Mouse (Mus musculus) monocyte, adult 5-6 weeks (primary cell): ENCODE measurements around the gene Ptpn1. TPM values are rescaled to one million over a fixed set of nuclear protein-coding genes. Genes with fewer than 3 reads are reported as not detected.
A peak's percentile ranks its signal among the peaks of the same experiment; 100 is the strongest.

Source experiments
- ATAC-seq: fragments of 153-309, 156-312 bp; replicated peaks from 2 replicates; pipeline ENCODE4 v1.8.0; 2017; ENCODE audit warnings: mild to moderate bottlenecking; ENCODE audit not compliant: low TSS enrichment, insufficient number of reproducible peaks, severe bottlenecking, poor library complexity, low FRiP score
- total RNA-seq: library from RNA; stranded (forward); fragments of 200-1000, 200-491, 200-594 nt; gene quantifications from 3 replicates; pipeline ENCODE4 v1.2.3, GENCODE M21; 2017

Ptpn1 gene
- total RNA-seq, 1 experiment from 2014 or later: 318 TPM

DNA sequence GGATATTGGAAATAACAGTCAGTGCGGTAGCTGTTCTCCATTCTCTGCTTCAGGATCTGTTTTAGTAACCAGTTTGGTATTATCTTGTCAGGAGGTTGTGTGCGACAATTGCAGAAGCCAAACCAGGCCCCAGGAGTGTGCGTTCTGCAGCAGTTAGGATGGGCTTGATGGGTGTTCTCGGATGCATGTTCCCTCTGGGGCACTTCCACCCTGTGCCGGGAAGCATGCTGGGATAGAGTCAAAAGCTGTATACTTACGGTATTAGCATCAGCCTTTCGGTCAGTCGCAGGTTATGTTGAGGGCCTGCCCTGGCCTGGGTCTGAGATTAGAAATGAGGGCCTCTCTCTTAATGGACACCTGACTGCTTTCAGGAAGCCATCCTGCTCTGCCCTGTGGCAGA is 28.7 kb downstream of the Ptpn1 start:
- ATAC-seq: no peak

DNA sequence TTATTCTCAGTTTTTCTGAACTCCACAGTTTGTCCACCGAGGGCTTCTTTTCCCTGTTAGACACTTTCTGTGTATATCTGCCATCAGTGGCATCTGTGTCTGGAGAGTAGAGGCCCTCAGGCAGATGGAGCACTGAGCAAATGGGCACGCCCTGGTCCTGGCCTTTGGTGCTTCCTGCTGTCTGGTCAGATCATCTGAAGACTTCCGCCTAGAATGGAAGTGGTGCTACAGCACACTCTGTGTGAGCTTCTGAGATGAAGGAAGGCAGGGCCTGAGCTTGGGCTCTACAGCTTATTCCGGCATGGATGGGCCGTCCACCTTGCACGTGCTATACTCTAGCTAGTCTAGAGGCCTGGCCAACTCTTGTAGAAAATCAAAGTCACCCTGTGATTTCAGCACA is 30.5 kb downstream of the Ptpn1 start:
- peak; percentile 64 for ATAC-seq

DNA sequence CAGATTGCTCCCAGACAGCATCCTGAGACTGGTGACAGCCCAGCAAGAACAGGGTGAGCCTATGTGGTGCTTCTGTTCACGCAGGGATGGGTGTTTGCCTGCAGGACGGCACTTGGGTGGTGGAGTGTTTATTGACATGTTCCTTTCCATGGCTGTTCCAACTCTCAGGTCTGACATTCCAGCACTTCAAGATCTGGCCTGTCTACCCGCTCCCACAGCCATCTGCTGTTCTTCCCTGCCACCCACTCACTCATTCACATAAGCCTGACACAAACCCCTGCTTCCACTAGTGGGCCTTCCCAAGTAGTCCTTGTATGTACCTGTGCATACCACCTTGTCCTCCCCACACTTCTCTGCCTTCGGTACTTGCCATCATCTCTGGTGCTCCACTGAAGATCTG is 31.3 kb downstream of the Ptpn1 start:
- no peak for ATAC-seq

DNA sequence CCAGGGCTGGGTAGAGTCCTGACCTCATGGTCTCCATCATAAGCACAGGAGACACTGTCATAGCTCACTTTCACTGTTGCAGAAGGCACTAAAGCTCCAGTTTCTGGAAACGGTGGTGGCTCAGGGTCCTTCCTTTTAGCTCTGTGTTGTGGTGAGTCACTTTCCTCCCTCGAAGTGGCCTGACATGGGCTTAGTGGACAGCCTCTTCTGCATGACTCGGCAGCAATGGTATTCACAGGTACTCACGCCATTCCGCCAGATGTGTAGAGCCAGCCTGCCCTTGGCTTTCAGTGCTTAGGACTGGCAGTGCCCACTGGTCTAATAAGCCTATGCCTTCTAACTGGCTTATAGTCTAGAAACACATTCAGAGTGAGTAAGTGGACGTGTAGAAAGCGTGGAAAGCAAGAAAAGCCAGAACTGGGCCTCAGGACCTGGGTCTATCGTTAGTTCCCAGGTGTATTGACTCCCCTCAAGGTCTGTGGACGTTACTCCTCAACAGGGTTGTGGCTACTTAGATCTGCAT is 32.0 kb downstream of the Ptpn1 start:
- no peak for ATAC-seq

DNA sequence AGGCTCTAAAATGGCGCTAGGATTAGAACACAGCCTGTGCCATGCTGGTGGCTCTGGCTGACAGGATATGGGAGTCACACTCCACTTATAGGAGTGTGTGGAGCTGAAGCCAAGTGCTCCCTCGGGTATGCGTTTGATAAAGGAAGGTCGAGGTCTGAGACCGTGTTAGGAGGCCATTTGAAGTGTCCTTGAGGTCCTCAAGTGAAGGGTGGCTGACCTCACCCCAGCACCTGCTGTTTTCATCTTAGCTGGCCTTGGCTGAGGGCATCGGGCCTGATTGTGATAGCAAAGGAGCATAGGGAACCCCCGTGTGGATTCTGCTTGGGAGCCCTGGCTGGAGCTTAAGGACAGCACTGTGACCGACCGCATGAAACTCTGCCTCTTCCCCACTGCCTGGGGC is 32.5 kb downstream of the Ptpn1 start:
- ATAC-seq: no peak

DNA sequence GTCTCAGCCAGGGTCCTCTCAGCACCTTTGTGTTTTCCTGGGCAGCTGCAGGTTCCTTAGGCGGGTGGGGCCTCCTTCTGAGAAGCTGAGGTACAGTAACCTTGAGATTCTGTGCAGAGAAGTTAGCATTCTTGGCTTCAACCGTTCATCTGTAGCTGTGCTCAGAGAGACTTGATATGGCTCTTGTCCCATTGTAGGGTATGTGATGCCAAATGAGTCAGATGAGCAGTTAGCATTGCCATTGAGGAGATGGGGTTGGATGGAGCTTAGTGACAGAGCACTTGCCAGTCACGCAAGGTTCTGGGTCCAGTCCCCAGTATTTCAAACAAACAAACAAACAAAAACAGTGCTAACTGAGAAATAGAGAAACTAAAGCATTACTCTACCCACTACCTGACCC is 34.1 kb downstream of the Ptpn1 start:
- no peak for ATAC-seq

DNA sequence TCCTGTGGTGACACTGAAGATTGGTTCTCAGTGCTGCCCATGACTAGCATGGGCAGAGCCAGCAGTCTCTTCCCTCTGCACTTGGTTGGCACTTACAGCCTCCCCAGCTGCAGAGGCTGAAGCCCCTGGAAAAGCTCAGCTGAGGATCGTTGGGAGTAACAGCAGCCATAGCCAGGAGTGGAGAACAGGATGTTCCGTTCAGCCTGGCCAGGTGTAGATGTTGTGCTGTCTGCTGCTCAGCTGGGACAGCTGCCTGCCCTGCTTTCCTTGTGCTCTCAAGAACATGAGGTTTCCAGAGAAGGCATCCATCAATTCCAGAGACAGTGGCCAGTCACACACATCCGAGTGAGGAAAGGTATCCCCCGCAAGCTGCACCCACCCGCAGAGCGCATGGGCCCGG is 36.6 kb downstream of the Ptpn1 start:
- ATAC-seq: no peak

DNA sequence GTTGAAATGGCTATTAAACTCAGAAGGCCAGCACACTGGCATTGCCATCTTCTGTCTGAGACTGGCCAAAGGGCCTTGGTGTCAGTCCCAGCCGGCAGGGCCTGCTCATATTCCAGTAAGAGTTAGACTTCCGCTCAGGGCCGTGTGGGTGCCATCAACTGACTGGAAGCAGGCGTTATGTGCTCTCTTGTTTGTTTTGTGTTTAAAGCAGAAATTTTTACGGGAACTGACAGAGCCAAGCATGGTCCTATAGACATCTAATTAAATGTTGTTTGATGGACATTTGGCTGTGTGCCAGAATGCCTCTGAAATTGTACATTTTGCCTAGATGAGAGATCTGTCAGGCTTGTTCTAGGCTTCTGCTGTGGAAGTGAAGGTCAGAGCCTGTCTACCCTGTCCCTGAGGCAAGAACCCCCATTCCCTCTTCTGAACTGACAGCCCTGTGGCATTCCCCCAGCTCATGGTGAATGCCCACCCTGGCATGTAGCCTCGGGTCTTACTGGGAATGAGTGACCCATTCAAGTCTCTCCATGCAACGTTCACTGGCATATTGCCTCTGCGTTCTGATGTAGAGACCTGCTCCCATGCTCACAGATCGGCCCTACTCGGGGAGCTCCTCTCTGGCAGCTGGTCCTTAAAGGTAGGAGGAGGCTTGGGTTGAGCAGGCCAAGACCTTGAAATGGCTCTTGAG is 38.1 kb downstream of the Ptpn1 start:
- no peak for ATAC-seq

DNA sequence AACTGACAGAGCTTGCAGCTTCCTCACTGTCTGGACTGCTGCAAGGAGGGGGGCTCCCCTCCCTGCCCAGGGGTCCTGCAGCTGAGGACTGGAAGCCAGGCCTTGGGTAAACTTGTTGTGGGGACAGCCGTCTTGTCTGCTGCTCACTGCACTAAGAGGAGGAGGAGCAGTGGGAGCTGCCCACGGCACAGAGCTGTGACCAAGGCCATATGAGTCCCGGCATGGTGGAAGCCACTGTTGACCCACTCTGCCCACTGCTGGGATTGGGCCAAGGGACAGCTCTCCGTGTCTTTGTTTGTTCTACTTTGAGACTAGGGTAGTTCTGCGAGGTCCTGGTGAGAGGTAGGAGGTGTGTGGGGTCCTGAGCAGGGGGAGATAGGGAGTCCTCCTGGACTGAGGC is 40.3 kb downstream of the Ptpn1 start:
- ATAC-seq: no peak

DNA sequence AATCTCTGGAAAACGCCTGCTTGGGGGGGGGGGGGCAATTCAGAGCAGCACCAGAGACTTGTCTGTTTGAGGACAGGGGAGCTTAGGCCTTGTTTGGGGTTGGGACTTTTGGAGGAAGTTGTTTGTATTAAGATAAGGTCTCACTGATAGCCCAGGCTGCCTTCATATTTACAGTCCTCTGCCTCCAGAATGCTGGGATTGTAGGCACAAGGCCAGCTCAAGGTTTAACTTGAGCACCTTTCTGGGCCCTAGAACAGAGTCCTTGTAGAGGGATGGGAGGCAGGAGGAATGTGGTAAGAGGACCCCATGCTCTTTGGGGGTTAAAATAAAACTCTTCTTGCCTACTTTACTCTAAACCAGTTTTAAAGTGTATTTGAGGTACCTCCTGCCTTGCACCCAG is 41.0 kb downstream of the Ptpn1 start:
- ATAC-seq: no peak

DNA sequence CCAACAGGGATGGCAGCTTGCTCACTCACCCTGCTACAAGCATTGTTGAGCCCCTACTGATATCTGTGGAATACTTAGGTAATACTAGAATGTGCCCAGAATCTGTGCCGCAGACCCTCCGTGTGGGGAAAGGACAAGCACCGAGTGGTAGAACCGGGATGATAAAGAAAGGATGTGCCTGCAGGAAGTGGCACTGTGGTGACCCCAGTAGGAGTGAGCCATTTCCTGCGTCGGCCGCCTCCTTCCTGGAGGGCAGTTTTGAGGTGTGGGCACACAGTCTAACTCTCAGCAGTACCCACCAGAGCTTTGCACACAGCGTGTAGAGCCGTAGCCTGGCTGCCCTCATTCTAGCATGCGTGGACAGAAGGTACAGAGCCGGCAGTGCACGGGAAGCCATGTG is 43.9 kb downstream of the Ptpn1 start:
- ATAC-seq: no peak

DNA sequence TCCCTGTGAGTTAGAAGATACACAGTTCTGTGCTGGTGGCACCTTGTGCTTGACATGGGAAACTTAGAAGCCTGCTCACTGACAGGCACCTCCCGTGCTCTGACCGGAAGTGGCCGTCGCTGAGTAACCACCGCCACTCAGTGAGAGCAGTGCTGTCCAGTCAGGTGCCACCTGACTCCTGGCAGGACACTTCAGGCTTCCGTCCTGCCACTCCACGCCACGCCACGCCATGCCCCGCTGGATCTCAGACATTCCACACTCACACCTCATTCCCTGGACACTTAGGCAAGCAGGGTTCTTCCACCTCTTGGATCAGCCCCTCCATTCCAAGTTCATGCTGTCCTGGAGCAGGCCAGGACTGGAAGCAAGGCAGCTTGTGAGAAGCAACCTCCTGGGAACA is 46.4 kb downstream of the Ptpn1 start:
- ATAC-seq: no peak

DNA sequence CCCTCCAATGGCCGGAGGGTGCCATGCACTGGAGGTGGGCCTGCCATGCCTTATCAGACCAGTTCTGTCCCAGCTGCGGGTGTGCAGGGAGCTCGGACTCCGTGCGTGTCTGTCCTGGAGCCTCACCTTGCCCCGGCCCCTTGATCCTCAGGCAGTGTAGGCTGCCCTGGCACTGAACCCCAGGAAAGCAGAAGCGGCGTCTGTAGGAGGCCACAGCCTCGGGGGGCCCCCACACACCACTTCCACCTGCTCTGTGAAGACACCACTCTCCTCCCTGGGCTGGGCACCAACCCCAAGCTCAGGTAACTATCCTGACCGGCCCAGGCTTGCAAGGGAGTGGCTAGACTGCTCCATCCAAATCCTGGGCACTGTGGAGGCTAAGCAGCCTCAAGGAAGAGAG is 48.5 kb downstream of the Ptpn1 start:
- ATAC-seq: 0 out of 2 replicates have a peak, but pooled peaks have one; percentile 8

DNA sequence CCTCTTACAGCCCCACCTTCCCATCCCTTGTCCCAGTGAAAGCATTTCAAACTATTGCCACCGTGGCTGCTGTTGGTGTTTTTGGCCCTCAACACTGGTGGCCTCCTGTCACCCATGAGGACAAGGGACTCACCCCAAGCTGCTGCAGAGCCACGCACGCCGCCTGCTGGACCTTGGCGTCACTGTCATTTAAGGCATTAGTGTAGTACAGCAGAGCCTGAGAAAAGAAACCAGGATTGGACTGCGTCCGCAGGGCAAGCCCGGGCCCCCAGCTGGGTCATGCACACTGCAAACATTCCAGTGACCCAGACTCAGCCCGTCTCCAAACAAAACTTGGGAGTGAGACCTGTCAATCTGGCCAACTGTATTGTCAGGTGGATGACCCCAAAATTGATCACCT is 50.8 kb downstream of the Ptpn1 start:
- no peak for ATAC-seq

DNA sequence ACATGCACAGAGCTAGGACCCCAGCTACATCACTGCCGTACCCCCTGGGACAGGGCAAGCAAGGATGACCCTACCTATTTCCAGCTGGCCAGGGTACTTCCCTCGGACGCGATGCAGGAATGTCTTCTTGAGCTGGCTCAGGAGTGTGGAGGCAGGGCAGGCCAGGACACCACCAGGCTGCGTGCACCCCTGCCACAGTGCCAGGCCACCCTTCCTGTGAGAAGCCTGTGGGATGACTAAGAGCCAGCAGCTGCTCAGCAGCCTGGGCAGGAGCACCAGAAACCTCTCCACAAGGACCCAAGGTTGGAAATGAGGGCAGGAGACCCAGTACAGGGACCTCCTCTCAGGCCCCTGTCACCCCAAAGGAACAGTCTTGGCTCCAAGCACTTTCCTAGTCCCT is 52.5 kb downstream of the Ptpn1 start:
- ATAC-seq: no peak

DNA sequence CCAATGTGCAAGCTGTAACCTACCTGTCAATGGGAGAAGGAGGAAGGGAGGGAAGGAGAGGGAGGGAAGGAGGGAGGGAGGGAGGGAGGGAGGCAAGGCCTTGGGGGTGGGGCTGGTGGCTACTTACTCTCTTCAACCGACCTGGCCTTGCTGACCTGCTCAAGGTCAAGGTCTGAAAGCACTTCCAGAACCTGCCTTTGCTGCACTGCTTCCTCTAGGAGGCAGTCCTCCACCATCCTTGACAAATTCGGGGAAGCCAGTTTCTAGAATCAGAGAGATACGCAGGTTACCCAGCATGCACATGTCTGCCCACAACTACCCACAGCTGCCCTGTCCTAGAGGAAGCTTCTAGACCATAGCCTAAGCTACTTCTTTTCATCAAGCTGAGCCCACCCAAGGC is 53.1 kb downstream of the Ptpn1 start:
- ATAC-seq: no peak

DNA sequence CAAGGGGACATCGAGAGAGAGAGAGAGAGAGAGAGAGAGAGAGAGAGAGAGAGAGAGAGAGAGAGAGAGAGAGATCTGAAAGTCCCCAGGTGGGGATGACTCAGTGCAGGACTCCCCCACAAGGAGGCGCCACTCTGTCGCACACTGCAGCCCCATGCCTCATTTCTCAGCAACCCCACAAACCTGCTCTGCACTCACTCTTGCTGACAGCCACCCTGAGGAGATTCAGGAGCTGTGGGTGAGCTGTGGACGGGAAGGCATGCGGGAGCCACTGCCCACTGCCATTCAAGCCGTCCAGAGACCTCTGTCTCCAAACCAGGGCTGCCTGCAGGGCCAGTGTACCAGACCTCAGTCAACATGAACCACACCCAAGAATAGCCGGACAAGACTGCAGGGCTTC is 54.9 kb downstream of the Ptpn1 start:
- no peak for ATAC-seq

DNA sequence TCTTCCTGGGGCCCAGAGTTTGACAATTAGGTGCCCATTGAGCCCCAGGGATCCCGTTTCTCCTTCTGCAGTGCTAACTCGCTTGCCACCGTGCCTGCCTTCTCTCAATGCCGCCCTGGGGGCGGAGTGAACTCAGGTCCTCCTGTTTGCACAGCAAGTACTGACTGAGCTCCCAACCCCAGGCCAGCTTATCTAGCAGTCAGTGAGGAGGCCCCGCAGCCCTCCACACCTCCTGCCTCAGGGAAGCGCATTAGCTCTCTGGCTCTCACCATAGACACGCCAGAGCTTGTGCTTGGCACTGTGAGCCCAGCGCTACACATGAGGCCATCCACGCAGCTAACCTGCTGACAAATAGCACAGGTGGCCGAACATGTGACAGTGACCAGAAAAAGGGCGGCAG is 55.8 kb downstream of the Ptpn1 start:
- ATAC-seq: no peak

DNA sequence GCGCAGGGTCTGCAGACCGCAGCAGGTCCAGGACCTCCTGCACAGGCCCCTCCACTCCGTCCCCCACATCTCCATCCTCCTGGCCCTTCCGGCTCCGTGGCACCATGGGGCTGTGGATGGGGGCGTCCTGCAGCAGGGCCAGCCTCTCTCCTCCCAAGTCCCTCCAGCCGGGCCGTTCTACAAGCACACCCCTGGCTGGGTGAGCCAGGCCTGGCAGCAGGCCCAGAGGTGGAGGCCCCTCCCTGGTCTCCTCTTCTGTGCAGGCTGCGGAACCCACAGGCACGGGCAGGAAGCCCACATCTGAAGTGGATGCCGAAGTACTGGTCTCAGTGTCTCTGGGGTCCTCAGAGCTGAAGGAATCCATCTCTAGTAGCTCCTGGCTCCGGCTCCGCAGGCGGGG is 57.5 kb downstream of the Ptpn1 start:
- no peak for ATAC-seq

DNA sequence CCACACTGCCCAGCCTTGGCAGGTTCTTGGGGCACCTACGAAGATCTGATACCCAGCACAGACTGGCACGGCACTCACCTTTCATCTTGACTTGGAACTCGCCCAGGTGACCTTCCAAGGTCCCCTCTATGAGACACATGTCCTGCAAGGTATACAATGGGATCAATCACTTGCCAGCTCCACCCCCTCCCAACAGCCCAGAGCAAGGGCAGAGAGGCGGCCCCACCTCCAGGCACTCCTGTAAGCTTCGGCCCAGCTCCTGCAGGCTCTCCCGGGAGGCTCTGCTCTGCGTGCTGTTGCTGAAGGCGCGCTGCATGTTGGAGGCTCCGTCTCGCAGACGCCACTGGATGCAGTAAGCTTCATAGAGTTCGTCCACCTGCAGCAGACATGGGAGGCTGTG is 61.4 kb downstream of the Ptpn1 start:
- ATAC-seq: no peak
